Mouse (Mus musculus): ENCODE measurements at regions not wholly inside any gene's neighbourhood (a gene's known extent, or its start where the extent isn't known, plus 50 kb on each side); places are given as distances from the start of the nearest gene placed in this dataset.
A peak's percentile ranks its signal among the peaks of the same experiment; 100 is the strongest.

DNA sequence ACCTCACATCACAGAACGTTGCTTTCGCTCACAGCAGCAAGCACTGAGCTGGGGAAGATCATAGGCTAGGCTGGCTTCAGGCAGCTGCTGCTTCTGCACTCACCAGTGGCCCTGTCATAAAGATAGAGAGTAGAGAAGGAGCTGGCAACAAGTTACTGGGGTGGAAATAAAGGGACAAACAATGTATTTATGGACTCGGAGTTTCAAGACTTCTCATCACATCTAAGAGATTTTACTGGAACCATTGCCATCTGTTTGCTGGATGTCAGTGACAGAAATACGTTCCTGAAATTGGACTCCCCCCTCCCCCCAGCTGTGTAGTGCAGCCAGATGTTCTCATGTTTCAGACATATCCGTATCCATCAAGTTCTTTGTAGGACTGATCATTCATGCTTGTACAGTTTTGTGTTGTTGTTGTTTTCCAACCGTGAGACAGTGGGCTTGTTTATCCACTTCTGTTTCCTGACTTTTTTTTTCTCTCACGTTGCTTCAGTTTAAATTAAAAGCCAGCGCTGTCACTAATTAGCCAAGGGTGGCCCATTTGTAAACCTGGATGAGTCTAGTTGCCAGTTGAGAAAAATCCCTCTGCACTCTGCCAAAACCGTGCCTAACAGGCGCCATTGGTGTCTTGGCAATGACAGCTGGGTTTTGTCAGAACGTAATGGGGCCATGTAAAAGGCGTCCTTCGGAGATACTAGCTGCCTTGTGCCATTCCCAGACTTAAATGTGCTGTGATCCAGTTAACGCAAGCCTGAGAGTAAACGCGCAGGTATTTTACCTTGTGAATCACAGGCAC lies 496.0 kb upstream of the Id4 start:
- DNase-seq, result peak; percentile 38 to 51

GRCm38 (mm10) chr13:47768963-47769527 lies 492.0 kb upstream of the Id4 start:
- DNase-seq, result no peak

DNA sequence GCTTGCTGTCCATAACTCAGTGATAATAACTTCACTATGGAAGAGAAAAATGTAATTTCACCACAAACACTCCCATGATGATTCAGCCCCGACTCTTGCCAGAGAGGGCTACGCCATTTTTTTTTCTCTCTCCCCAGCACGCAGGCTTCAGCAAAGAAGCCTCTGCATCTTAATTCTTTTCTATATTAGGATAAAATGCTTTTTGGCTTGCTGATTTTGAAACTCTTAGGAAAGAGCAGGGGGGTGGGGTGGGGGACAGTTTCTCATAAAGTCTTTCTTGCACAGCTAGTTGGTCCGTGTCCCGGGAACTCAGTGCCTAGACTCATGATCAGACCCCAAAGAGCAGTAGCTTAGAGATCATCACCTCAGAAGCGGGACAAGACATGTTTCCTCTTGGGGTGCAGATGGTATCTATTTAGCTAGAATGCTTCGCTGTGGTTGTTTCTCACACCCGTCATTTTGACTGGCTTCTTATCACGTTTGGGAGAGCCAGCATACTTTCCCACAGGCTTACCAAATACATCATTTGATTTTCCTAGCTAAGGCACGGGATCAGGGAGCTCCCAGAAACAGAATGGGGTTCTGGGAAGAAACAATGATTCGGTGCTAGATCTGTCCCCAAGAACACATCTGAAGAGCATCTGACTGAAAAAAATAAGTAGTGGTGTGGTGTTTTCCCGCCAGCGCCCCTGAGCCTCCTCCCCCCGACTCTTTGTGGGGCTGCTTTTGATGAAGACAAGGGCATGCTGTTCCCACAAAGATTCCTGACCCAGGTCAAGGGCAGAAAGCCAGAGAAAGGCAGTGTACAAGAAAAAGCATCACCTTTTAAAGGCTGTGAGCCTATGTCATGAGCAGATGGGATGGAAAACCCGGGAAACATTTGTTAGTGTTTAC lies 483.6 kb upstream of the Id4 start:
- DNase-seq, result no peak

DNA sequence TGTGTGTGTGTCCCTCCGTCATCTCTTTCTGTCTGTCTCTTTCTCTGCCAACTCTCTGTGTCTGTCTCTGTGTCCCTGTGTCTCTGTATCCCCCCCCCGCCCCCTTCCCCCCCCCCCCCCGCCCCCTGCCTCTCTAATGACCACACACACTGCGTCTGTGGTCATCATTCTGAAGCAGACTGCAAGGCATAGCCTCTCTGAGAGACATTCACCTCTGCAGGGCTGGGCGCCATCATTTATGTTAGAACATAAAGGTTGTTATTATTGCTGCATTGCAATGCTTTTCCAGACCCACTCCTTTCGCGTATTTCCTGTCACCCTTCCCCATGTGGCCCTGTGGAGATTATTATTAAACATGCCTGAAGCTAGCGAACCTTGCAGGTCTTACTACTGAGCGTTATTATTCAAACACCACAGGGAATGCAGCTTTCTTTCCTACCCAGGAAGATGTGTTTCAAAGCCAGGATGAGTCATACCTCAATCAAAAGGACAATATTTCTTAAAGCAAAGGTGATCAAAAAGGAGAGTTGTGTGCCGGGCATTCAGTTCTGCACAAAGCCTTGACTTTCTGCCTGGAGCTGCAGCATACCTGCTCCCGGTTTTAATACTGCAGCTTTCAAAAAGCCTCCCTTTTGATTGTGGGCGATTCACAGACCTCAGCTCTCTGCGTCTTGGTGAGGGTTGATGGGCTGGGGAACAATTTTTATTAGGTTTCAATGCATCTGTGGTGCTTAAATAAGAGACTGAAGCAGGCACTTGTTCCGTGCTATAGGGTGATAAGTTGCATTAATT lies 482.6 kb upstream of the Id4 start:
- no peak for DNase-seq

GRCm38 (mm10) chr13:47784406-47784805 lies 476.6 kb upstream of the Id4 start:
- no peak for DNase-seq

DNA sequence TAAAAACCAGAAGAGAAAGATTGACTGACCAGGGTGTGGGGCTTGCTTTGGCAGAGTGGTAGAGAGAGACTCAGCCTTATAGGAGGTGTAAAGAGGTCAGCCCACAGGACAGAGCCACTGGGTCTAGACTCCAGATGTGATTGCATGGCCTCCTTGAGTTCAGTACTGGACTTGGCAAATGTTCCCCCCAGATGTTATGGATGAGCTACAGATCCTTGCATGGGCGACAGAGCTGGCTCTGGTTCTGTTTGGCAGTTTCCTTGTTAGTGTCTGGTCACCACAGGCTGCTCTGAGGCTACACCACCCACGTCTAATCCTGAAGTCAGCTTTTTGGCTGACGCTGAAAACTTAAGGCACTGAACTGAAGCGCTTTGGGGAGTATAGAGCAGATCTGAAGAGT lies 463.2 kb upstream of the Id4 start:
- DNase-seq, result no peak

- DNase-seq, result no peak
Observed at GRCm38 (mm10) chr13:47811711-47812415, 449.2 kb upstream of the Id4 start.

DNA sequence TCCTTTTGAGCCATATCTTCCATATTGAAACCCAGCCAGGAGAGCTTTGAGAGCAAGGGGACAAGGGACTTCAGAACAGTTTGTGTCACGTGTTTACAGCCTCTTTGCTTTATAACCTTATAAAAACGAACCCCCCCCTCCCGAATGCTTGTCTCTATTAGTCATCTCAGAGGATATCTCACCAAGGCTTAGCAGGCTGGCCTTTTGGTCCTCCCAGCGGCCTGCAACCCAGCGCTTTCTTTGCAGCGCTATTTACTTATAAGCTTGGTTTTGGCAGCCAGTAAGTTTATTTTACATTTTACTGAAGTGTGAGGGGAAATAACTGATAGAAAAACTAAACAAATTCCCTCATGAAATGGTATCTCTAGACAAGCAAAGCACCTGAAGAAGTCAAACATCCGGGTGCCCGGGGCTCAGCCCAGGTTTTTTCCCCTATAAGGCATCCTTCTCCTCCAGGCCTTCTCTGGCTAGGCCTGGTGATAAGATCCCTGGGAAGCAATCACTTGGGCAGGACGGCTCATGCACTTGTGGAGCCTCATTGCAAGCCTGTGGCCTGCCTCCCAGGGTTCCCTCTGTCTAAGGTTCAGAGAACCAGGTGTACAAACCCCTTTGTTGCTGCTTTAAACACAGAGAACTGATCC lies 442.0 kb upstream of the Id4 start:
- DNase-seq, result no peak

DNA sequence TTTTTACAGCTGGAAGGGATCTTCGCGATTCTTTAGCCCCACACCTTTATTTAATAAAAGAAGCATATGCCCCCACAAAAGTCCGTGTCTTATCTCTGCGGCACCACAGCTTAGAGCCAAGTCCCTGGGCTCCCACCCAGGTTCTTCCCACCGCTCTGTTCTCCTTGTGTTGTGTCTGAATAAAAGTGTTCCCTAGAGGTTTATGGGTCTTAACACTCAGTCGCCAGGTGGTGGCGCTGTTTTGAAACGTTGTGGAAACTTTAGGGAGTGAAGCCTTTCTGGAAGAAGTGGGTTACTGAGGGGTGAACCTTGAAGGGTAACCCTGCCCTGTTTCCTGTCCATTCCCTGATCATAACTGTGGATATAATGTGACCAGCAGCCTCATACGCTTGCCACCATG lies 424.5 kb upstream of the Id4 start:
- peak; percentile 70 to 71 for DNase-seq

GRCm38 (mm10) chr13:47842418-47842817 lies 418.6 kb upstream of the Id4 start:
- DNase-seq, result no peak

GRCm38 (mm10) chr13:47843011-47843410 lies 418.0 kb upstream of the Id4 start:
- no peak for DNase-seq

GRCm38 (mm10) chr13:47843541-47844267 lies 417.3 kb upstream of the Id4 start:
- DNase-seq, result no peak

GRCm38 (mm10) chr13:47846713-47847112 lies 414.3 kb upstream of the Id4 start:
- peak; percentile 52 to 67 for DNase-seq

DNA sequence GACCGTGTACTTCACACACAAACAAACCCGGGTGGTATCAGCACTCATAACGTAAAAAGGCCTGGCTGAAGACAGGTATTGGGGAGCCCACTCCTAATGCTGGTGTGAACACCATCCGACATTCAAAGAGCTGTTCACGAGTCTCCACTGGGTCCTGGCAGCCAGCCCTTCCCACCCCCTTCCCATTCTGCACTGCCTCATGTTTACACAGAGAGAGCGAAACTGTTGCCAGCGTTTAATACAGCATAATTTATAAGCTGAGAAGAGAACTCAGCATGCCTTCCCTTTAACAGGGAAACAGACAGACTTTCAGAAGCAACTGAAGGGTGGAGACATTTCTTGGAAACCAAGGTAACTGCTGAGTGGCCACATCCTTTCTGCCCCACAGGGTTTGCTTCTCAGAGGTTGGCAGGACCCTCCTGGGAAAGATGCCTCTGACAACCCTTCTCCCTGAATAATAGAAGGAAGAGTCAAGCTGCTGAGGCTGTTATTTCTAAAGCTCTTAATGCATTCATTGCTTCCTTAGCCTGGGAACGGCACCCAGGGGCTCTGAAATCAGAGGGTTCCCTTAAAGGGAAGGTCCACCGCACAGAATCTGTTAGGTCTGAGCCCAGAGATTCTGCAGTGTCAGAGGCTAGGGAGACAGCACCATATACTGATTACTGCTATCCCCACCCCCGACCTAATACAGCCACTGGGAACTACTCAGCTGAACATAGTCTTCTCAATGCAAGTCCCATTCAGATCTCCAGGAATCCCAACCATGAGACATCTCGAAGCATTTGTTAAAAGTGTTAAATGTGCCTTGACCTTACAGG lies 412.4 kb upstream of the Id4 start:
- DNase-seq, result peak; percentile 88 to 93

DNA sequence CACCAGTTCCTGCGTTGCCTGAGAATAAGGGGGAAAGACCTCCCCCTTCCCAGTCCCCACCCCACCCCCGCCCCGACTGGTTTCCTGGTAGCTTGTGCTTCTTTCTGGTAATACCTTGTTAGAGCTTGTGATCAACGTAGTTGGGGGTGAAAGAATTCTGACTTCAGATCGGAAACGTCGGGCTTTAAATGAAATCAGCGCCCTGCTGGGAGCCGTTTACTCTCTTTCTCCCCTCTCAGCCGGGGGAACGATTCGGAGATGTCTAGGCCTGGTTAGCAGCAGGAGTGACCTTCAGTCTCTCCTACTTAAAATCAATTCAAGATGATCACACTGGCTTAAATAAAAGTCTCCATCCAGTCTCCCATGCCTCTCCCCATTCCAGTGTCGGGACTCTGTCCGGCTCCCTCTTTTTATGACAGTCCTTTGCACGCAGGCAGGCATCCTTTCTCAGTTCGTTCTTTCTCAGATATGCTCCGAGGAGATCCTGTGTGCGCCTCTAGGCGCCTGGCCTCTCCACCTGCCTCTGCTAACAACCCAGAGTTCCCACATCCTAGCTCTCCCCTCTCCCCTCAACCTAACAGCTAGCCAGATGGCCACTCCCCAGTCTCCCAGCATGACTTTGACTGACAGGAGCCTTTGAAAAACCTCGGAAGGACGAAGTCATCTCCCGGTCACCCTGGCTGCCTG lies 405.5 kb upstream of the Id4 start:
- peak; percentile 72 to 81 for DNase-seq

- DNase-seq, result no peak
Observed at GRCm38 (mm10) chr13:47858946-47859345, 402.1 kb upstream of the Id4 start.

DNA sequence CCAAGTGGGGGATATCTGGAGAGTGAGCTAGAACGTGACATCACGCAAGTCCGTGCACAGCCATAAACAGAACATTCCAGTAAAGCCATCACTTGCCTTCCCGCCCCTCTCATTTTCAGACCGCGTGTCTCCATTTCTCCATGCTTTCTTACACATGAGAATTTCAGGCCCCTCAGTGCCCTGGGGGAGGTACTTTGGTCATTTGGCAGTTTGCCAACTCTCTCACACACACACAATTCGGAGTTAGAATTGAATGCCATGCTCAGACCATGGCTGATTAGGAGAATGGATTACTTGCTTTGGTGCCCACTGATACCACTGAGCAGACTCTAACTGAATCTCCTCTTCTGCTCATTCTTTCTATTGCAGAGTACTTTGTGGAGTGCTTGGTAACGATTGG lies 400.7 kb upstream of the Id4 start:
- DNase-seq, result peak; percentile 36 to 45

DNA sequence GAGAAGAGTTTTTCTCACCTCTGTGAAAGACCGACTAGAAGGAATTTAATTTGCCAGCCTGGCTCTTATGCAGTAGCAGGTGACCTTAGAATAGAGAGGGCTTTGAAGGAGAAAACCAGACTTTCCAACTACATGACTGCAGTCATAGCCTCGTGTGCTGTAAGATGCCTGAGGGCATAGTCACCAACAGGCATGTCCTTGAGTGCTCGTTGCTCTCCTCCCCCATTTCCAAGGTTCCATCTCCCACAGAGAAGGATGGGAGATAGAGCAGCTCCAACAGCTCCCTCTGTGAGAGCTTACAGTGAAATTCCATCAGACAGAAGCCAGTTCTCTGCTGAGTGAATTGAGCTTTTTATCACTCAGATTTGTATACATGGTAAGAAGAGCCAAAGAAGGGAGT lies 398.1 kb upstream of the Id4 start:
- DNase-seq, result no peak

- no peak for DNase-seq
Observed at GRCm38 (mm10) chr13:47868656-47869055, 392.4 kb upstream of the Id4 start.

All from cerebellum, postnatal 10 days (tissue).